Mouse (Mus musculus) cerebellum, adult 11 months (tissue): ENCODE results near the gene Sptb.

Source experiments
- DNase-seq: peaks from one replicate; pipeline ENCODE4 v3.0.0; 2022

The Sptb gene

DNA sequence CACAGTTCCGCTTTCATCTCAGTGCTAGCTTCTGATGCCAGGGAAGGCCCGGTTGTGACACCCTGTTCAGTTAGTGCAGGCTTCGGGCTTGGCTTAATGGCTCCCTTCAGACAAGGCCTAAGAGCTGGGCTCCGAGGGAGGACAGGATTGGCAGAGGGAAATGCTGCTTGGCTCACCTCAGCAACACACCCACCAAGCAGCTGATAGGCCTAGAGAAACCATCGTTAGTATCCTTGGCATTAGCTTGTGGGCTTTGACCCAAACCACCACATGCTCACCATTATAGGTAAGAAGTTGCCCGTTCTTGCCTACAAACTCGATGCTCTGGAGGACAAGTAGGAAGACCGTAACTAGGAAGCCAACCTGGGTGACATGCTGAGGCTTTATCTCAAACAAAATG is 38.3 kb downstream of the Sptb start:
- DNase-seq, result no peak

DNA sequence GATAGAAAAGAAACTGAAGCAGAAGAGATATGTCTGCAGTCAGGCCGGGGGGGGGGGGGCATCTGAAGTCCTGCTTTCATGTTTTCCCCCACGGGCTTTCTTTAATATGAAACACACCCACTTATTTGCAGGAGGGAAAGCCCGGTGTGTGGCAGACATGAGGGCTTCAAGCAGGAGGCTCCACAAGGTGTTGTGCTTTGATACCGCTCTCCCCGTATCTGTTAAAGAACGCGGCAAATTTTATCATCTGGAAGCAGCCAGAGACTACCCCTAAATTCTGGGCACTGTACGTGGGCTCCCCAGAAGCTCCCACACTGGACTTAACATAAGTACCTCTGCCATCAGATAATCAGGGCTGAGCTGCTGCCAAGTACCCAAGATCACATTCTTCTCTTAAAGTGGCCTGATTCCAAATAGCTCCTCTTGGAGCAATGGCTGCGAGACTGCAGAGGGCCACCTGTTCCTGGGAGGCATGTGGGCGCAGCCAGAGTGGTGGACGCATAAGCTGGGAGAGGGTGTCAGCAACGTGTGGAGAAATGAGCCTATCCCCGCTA is 39.7 kb downstream of the Sptb start:
- DNase-seq, result no peak

DNA sequence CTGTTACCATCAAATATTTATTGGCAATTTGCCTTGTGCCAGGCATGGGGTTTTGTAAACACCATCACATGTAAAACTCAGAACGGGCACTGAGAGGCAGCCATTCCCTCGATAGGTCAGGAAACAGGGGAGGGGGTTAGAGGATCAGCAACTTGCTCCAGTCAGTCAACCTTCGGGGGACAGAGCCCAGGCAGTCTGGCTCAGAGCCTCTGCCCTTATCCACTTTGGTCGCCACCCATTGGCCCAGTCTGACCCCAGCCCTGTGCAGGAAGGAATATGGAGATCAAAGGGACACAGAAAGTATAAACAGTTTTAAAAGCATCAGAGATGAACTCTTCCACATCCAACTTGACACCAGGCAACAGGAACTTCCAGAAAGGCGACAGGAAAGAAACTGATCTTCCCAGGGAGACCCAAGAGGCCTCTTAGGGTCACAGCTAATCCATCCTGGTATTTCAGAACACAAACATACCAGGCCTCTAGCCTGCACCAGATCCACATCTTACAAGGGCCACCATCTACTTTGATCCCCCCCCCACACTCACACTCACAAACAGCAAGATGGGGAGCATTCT is 40.3 kb downstream of the Sptb start:
- no peak for DNase-seq

DNA sequence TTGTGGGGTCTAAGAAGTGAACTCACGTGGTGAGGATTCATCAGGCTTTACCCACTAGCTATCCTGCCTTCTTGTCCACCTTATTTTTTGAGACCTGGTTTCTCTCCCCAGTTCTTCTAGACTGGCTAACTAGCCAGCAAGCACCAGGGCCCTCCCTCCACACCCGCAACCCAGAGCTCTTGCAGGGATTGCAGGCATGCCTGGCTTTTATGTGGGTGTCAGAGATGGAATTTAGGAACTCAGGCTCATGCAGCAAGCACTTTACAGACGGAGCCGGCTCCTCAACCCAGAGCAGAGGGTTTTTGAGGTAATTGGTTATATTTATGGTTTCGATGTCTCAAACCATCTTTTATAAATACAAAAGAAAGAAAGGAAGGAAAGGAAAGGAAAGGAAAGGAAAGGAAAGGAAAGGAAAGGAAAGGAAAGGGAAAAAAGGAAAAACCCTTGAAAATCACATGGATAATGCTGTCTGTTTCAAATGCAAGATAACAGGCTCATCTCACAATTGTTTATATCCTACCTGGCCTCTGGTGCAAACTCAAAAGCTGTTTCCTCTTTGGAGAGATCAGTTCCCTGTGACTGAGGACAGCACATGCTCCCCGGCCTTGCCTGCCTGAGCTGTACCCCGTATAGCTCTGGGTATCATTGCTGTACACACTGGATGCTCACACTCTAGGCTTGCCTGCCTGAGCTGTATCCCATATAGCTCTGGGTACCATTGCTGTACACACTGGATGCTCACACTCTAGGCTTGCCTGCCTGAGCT is 41.5 kb downstream of the Sptb start:
- DNase-seq, result no peak

DNA sequence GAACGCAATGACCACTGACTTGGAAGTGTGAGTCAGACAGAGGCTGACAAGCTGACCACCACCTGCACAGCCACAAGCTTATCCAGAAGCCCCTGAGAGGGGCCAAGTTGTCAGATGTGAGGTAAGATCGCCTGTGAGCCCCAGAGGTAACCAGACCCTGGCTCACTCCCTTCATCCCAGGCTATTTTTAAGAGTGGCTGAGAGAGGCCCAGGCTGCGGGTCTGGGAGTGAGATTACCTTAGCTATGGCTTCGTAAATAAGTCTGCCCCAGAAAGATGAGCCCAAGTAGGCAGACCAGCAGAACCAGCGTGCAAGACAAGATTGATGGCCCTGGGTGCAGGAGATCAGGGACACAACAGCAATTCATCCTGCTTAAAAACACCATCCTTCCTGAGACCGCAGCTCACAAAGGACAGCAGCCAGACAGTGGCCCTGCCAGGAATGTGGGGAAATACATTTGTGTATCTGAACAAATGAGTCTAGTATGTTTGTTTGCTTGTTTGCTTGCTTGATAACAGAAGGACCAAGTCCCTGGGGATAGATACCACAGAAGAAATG is 58.5 kb downstream of the Sptb start:
- no peak for DNase-seq

DNA sequence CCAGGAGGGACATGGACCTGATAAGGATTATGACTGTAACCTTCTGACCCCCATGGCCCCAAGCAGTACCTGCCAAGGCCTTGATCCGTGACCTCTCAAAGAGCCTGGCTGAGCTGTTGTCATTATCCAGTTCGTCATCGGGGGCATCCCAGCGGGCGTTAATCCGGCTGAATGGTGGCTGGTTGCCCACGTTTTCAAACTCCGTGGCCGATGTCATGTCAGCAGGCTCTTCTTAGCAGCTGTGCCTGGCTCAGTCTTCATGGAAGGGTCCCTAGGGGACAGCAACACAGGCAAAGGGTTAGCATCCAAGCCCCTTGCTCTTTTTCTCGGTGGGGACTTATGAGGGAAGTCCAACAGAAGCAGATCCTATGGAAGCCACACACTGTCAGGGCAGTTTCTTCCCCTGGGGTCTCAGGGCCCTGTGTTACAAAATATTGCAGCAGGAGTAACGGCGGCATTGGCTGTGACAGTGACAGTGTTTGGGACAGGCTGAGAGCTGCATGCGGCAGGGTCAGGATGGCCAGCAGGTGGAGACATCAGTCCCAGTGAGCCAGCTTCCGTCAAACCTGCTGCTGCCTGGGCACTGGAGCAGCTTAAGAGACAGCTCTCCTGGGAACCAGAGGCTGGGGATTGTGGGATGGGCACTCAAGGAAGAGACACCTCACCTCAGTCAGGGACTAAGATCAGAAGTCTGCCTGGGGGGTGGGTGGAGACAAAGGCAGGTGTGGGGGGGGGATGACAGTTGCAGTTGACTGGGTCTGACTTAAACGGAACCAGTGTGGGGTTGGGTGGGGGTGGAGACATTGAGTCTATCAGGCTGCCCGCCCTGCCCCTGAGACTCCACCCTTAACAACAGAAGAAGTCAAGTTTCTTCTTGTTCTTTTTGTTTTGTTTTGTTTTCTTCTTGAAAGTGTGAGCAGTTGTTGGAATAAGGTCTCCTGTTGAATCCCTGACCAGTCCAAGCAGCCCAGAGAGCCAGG is 60.3 kb downstream of the Sptb start:
- peak; percentile 82 for DNase-seq

DNA sequence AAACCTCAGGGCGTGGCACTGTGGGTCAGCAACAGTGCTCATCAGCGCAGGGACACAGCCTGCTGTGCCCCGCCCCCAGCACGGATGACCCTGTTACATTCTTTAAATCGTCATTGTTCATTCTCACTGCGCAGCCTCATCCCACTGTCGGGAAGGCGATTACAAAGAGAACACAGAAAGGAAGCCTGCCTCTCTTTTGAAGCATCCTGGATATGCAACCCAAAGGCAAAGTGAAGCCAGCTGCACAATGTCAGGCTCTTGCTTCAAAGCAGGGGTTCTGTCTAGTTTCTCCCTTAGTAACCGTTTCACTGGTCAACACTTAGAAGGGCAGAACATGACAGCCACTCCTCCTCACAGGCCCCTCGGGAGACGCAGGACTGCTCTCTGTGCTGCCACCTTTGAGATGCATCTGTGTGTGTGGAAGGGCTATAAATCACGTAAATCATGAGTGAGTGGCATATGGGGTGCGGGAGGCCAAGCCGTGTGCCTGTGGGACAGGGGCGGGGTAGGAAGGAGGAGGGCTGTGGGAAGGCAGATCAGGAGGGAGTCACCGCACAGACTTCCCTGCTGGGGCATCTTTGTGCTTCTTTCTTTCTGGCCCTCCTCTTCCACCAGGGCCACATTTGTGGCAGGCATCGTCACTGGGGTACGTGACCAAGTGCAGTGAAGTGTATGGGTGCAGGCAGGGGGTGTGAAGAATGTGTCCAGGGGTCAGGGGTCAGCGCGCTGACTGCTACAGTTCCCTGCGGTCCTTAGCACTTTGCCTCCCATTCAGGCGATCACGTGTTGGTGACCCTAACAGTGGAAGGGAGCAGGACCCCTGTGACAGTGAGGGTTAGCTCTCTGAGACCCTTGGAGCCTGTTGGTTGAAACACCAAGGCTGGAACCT is 64.9 kb downstream of the Sptb start:
- DNase-seq, result no peak

DNA sequence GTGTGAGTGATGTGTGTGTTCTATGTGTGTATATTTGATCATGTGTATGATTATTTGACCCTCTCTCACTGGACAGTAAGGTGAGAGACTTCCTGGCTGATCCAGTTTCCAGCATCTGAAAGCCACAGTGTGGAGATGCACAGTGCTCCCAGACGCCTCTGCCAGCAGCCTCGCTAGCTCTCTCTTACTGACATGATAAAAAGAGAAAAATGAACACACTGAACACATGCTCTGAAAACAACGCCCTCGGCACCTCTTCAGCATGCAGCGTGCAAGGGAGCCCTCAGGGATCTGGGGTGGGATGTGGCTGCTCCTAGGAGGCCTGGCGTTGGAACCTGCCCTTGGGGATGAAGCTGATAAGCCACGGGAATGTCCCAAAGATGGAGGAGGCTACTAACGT is 66.7 kb downstream of the Sptb start:
- DNase-seq, result no peak

DNA sequence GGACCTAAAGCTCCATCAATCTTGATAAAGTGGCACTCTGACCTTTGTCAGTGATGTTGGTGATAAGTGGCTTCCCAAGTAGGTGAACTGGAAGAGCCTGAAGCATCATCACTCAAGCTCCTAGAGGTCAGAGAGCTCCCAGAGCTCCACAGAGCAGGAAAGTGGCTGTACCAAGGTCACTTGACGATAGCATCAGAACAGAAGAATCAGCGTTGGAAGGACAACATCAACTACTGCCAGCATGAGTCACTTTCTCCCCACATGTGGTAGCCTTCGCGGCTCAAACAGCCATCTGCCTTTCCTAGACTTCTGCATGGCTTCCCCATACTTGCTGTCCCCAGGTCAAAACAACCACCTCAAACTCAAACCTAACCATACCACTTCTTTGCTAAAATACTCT is 67.7 kb downstream of the Sptb start:
- no peak for DNase-seq

DNA sequence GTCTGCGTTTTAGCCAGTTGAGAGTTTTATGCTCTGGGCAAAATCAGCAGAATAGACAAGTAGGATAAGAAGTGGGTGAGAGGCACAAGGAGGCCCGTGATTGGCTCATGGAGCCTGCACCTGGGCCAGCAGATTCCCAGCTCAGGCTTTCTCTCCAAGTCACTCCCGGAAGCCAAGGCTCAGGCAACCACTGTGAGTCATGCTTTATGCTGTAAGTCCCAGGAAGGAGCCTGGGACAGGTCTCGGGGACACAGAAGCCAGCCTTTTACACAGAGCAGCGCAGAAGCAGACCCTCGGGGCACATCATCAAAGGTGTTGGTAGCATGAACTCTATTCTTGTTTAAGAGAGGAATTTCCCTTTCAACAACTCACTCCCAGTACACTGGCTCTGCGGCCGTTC is 69.7 kb downstream of the Sptb start:
- DNase-seq, result no peak

DNA sequence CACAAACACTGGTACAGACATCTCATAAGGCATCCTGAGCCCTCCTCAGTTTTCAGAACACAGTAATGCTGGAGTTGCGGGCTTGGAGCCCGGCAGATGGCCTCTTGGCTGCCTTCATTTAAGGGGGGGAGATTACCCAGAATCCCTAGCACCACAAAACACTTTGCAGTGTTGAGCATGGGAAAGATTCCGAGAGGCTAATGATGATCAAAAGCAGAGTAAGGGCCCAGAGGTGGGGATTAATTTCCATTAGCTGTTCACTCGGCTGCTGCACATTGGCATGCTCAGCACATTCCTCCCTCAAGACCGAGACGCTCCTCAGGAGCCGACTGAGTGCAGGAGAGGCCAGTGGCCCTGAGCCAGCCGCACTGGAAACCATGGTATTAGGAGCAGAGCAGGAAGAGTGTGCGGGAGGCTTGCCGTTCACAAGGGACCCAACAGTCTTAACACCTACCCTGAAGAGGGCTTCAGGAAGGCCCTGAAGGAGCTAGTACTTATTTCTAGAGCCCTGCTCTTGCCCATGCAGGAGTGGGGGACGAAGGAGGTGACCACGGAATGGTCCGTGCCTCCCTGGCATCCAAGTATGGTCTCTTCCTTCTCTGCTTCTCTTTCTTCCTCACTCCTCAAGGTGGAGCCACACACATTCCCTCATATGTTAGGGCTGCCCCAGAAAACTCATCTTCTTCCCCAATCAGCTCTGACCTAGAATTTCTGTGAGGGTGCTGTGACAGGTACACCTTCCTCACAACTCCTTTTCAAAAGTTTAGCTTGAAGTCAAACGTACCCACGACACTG is 75.3 kb downstream of the Sptb start:
- DNase-seq, result peak; percentile 54

DNA sequence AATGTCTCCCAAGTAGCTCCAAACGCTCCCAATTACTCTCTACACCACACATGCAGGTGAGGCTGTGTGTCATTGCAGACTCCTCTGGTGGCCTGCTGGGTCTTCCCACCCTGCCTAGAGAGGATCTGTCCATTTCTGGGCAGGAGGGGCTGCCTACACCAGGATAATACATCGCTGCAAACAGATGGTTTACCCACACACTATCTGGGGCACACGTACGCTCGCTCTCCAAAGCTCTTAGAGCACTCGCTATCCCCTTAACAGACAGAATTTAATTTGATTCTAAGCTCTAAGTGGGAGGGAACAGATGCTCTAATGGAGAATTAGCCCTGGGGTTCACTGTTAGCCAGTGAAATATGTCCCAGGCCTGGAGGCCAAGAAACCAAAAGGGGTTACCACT is 87.0 kb downstream of the Sptb start:
- DNase-seq, result no peak

DNA sequence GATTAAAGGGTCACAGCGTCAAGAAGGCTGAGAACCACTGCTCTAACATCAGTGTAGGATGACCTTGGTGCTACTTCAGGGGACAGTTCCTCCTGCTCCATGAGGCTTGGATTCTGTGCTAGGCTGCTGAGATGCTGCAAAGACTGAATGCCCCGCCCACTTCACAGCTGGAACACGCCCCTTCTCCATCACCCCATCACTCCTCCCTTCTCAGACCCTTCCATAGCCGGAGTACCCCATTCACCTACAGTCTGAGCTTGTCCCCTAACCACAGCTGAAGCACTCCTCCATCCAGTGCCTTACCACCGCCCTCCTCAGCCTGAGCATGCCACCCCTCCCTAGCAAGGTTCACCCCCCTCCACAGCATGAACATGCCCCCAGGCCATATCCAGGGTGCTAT is 90.5 kb downstream of the Sptb start:
- DNase-seq, result no peak

DNA sequence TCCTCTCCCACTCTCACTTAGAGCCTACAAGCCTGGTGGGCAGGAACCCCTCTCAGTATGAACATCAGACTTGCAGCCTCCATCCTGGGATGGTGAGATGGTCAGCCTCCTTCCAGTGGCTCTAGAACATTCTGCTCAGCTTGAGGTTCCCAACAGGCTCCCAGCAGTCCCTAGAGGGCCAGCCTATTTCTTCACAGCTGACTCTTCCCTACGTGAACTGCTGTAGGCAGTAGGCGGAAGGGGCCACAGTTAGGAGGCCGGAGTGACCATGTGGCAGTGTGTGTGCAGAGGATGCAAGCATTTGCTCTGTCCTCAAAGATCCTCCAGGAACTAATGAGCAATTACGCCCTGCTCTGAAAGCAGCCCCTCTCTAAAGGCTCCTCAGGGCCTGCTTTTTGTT is 92.2 kb downstream of the Sptb start:
- no peak for DNase-seq

DNA sequence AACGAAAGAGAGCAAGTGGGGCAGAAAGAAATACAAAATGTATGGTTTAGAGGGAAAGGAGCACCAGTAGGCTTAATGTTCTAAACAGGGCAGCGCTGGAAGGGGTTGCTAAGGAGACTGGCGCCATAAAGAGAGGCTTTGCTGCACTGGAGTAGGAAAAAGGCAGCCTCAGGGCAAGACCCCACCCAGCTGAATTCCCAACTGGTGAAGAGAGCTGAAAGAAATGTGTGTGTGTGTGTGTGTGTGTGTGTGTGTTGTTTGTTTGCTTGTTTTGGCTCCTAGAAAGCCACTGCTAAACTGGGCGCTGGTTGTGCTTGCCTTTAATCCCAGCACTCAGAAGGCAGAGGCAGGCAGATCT is 94.8 kb downstream of the Sptb start:
- DNase-seq, result no peak

DNA sequence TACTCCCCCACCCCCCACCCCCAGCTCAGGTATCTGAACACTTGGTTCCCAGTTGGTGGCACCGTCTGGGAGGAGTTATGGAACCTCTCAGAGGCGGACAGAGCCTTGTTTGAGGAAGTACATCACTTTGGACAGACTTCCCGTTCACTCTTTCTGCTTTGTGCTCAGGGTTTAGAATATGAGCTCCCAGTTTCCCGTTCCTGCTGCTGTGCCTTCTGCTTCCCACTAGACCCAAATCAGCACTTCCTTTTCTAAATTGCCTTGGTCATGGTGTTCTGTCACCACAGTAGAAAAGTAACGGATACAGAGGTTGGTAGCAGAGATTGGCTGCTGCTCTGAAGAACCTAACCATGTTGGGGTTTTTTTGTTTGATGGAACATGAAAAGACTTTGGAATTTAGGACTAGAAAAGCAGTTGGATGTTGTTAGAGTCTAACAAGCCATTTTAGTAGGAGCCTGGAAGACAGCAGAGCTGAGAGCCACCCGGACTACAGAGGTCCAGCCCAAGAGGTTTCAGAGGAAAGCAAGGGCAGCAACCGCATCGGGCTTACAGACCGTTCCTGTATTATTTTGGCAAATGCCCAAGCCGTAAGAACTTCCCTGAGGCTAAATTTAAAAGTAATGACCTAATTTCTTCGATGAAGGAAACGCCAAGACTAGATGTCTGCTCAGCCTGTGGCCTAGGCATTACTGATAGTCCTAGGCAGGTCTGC is 95.3 kb downstream of the Sptb start:
- no peak for DNase-seq

DNA sequence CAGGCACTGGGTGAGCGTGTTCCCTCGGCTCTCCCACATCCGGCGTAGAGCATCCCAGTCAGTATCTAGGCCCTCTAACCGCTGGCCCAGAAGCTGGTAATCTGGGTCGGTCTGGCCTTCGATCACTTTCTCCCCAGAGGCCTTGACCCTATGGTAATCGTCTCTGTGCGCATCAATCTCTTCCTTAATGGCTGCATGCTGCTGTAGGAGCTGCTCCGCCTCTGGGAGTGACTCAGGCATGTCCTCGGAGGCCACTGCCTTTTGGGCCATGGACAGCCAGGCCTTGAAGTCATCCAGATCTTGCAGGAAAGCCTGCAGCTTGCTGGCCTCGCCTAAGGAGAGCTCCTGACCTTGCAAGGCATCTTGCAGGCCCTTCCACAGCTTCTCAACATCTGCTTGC is 97.7 kb downstream of the Sptb start:
- no peak for DNase-seq

DNA sequence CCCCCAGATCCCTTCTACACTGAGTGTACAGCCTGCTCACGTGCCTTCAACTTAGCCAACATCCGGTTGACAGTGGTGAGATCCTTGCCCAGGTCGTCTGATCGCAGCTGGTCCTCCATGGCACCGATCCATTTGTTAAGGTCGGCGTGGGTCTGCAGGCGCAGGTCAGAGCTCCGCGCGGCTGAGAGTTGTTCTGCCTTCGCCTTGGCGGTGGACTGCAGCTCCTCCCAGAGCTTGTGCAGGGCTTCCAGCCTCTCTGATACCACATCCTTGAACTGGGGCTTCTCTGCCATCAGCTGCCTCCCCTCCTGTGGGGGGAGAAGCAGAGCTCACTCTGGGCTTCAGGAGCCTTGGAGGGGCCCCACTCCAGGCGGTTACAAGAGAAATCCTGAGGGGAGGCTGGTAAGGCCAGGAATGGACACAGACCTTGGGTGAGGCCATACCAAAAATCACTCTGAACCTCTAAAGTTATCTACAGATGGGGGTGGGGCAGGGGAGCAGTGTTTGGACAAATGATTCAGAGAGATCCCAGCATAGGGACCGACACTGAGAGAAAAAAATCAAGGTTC is 101.3 kb downstream of the Sptb start:
- no peak for DNase-seq

DNA sequence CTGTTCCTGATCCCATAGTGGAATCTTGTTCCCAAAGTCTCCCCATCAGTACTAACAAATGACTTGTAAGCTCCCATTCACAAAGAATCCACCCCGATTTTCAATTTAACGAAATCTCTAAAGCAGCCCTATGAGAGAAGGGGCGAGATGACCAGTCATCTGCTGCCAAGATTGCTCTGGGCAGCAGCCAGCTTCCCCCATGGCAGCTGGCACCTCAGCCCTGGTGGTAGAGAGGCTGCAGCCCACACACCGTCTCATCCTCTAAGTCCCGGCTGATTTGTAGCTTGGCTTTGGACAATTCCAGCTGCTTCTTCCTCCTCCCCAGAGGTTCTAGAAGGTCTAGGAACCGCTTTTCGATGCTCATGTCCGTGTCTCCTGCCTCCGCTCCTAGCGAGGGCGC is 102.1 kb downstream of the Sptb start:
- no peak for DNase-seq

DNA sequence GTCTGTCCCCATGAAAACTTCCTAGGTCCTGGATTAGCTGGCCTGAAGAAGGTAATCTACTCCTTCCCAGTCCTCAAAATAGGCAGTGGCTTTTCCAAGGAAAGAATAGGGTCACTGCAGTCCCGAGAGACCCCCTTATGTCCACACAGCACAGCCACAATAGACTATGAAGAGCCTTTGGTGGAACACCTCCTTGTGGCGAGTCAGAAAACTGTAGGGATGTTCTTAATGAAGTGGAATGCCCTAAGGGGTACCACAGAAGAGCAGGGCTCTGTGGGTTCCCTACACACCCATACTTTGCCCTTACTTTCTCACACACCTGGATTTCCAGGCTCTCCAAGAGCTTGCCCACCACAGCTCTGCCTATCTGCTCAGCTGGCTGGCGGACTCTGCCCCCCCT is 104.5 kb downstream of the Sptb start:
- DNase-seq, result no peak
